Mouse (Mus musculus) frontal cortex, postnatal 36 days (tissue): ENCODE measurements around the gene 4930402K13Rik.
A peak's percentile ranks its signal among the peaks of the same experiment; 100 is the strongest.
"Not testable (repeated sequence)": the region's sequence is repeated elsewhere in the genome, so short reads cannot be mapped to it uniquely, and the experiment has no call there.

Experiments
- DNase-seq, 2 experiments: peaks; one replicate each; pipeline ENCODE4 v3.0.0; 2022; ENCODE audit warnings: low spot score in 2 of 2

The 4930402K13Rik gene

DNA sequence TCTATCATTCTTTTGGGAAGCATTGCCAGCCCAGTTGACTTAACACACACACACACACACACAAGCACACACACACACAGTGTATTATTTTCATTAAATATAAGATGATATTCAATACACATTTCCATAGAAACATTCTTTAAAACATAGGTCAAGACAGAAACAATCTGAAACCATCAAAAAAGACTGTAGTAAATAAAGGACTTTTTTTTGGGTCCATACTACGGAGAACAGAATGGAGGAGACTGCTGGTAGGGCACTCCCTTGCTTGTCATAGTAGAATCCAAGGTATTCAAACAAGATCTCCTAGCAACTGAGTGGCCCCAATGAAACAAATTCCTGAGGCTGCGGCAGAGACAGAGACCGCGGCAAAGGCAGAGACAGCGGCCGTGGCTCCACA, at the start of gene 4930402K13Rik:
4930402K13Rik (plus strand) TSS at position 301 of the 400 bp plus-strand sequence.
- DNase-seq, result no peak

DNA sequence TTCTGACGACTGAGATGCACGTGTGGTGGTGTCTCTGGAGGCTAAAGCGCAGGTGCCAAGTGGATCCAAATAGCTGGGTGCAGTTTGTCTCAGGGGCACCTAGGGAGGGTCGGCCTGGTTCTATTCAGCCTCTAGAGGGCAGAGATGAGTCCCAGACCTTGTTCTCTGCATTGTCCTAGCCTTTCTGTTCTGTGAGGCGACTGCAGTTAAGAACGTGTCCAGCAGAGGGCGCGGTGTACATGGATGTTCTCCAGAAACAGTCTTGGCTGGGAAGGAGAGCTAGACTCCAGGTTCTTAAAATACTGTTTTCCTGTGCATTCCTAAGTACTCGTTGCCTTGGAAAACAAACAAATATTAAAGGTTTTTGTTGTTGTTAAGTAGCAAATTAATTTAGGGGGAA, 43.4 kb upstream of the 4930402K13Rik start:
- DNase-seq, result peak; percentile 83 to 87

DNA sequence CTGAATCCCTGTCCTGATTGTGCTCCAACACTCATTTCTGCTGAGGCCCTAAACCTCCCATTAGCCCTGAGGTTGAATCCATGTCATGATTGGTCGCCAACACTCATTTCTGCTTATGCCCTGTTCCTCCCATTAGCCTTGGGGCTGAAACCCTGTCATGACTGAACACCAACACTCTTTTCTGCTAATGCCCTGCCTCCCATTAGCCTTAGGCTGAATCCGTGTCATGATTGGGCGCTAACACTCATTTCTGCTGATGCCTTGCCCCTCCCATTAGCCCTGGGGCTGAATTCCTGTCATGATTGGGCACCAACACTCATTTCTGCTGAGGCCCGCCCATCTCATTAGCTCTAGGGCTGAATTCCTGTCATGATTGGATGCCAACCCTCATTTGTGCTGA, 42.3 kb upstream of the 4930402K13Rik start:
- no peak for DNase-seq

DNA sequence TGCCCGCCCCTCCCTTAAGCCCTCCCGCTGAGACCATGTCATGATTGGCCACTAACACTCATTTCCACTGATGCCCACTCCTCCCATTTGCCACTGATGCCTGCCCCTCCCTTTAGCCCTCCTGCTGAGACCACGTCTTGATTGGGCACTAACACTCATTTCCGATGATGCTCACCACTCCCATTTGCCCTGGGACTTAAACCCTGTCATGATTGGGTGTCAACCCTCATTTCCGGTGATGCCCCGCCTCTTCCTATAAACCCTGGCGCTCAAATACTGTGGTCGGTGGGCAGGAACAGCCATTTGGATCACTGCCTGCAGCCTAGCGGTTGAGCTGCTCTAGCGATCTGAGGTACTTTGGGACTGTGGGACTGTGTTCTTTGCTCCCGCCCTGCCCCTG, 41.6 kb upstream of the 4930402K13Rik start, which contains the start of gene Fthl17f:
Fthl17f (plus strand) TSS at position 301 of the 400 bp plus-strand sequence.
- not testable (repeated sequence) for DNase-seq

DNA sequence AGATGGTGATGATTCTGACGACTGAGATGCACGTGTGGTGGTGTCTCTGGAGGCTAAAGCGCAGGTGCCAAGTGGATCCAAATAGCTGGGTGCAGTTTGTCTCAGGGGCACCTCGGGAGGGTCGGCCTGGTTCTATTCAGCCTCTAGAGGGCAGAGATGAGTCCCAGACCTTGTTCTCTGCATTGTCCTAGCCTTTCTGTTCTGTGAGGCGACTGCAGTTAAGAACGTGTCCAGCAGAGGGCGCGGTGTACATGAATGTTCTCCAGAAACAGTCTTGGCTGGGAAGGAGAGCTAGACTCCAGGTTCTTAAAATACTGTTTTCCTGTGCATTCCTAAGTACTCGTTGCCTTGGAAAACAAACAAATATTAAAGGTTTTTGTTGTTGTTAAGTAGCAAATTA, 26.7 kb upstream of the 4930402K13Rik start:
- peak; percentile 57 to 90 for DNase-seq

DNA sequence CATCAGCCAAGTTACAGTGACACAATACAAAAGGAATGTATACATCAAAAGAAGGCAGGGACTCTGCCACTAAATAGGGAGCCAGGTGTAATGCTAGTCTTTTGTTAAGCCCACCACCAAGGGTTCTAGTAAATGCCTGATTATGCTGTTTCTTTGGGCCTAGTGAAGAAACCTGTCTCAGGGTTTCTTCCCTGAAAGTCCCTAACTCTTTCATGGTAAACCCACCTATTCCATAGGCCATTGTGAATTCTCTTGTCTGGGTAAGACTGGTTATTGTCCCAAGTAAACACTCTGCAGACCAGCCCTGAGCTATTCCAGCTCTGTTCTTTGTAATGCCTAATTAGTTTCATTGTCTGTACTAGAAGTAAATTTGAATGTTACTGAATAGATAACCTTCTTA, 9.3 kb upstream of the 4930402K13Rik start:
- DNase-seq, result not testable (repeated sequence)

DNA sequence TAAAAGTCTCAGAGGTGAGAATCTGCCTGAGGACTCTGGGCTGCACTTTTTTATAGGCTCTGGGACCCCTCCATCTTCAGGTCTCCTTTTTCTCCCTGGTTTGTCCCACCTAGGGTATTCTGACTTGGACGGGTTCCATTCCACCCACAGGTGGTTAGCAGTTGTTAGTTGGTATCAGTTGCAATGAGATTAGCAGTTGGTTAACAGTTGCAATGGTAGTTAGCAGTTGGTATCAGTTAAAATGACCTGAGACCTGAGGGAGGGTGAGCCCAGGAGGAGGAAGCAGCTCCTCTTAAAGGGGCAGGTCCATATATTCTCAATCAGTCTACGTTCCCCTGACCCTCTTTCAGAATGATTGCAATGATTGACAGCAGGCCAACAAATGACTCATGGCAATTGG, 6.0 kb downstream of the 4930402K13Rik start:
- no peak for DNase-seq

DNA sequence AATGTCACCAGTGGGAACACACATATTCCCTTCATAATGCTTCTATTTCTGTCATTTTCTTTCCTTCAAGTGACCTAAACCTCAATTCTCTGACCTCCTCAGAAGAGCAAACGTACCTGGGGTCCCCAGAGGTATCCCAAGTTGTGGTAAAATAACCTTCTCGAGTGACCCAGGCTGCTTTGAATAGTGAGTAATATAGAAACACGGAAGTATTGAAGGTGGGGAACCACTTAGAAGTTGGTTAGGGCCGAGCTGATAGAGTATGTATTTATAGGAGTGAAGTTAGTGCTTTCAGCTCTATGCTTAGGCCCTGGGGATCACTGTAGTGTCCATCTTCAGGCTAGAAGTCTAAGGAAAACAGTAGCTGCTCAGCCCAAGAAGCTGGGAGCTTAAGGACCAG, 20.6 kb downstream of the 4930402K13Rik start:
- DNase-seq, result no peak

DNA sequence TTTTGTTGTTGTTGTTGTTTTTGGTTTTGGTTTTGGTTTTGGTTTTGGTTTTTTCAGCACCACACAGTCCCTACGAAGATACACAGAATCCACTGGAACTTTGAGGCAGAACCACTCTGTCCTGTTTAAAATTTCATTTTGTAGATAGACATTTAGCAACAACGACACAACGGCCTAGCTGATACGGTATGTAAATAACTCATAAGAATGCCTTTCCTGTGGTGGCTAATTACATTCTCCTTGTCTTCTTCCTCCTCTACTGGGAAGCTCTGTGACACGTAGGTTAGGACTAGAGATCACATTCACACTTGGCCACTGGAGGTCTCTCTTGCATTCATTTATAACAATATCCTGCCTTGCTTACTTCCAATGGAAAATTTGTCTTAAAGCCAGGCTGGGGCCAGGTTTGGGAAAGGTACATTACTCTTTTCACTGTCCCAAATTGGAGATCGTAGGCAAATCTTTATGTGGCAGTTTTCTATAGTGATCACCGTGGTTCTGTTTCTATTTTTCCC, 24.0 kb downstream of the 4930402K13Rik start:
- DNase-seq, result peak in 1 of 2 experiments; percentile 51

DNA sequence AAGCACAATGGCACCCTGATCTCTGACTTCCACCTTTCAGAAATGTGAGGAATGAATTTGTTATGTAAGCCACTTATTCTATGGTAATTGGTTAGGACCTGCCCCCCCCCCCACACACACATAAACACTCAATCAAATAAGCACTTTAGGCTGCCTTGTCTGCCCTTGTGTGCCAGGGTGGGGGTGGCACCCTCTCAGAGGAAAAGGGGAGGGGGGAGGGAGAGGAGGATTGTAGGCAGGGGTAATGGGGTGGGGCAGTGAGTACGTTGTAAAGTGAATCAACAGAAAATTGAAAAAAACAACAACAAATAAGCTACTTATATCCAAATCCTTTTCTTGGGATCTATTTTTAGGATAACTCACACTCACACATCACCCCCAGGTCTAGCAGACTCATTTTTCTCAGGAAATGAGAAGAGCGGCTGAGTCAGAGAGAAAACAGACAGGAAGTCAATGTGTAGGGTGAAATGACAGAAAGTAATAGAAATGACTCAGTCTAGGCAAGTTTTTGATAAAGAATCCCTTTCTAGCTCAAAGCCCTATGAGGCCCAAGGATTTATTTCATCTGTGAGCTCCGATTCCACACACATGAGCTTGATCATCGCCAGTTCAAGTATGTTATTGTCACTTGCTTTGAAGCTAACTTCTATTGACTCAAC, 35.1 kb downstream of the 4930402K13Rik start:
- DNase-seq, result no peak

DNA sequence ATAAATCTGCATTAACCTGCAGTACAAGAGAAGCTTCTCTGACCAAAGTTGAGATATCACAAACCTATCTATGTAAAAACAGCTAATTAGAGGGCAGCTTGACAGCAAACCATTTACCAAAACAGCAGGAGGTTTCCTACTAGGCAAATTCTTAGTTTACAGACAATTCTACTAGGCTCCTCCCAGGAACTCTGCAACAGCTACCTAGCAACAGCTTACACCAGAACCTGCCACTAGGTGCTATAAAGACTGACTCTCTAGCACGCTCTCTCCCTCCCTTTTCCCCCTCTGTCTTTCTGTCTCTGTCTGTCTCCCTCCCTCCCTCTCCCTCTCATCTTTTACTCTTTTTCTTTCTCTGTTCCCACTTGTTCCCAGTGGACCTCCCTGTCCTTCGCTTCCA, 38.3 kb downstream of the 4930402K13Rik start:
- DNase-seq, result no peak
